Mouse (Mus musculus): Measurements from ENCODE around the gene Eng.

- TF ChIP-seq EP300 (IDR thresholded peaks at IDR 0.05; ENCODE audit: insufficient read depth, low read depth, low read length) (no peak), CTCF (IDR thresholded peaks at IDR 0.05) (no peak)
Observed at GRCm38 (mm10) chr2:32634277-32635105, 11.9 kb upstream of the Eng start.

Measured in heart, adult 2 months (tissue).